Mouse (Mus musculus) midbrain, embryonic 11.5 days (tissue): ENCODE data around the gene Trappc3. TPM values are rescaled to one million over a fixed set of nuclear protein-coding genes. Genes with fewer than 3 reads are reported as not detected.

Source experiments
- ATAC-seq: fragments of 200-750 bp; cut with Nextera tagmentation; 2 replicates; pipeline ENCODE4 v1.8.0; 2017; ENCODE audit warnings: moderate TSS enrichment, moderate library complexity; ENCODE audit not compliant: low FRiP score
- DNase-seq: peaks from one replicate; pipeline ENCODE4 v3.0.0; 2015; ENCODE audit warnings: low spot score; ENCODE audit errors: missing footprints
- H3K27ac ChIP-seq: fragments of 300-500 bp; sonication (generic); 2 replicates; pipeline ENCODE4 v1.5.1; 2014; ENCODE audit warnings: low read depth, low read length
- H3K27me3 ChIP-seq: fragments of 300-500 bp; sonication (generic); 2 replicates; pipeline ENCODE4 v1.6.1; 2014; ENCODE audit warnings: mild to moderate bottlenecking, low read length, moderate library complexity, mixed read lengths; ENCODE audit not compliant: control insufficient read depth, insufficient read depth
- H3K36me3 ChIP-seq: fragments of 300-500 bp; sonication (generic); 2 replicates; pipeline ENCODE4 v1.6.1; 2014; ENCODE audit warnings: mild to moderate bottlenecking, low read length, moderate library complexity, mixed read lengths; ENCODE audit not compliant: control insufficient read depth, insufficient read depth
- H3K4me1 ChIP-seq: fragments of 300-500 bp; sonication (generic); 2 replicates; pipeline ENCODE4 v1.6.1; 2014; ENCODE audit warnings: low read length; ENCODE audit not compliant: control insufficient read depth, insufficient read depth
- H3K4me2 ChIP-seq: fragments of 300-500 bp; sonication (generic); 2 replicates; pipeline ENCODE4 v1.6.1; 2014; ENCODE audit warnings: mild to moderate bottlenecking, moderate library complexity
- H3K4me3 ChIP-seq: fragments of 300-500 bp; sonication (generic); 2 replicates; pipeline ENCODE4 v1.5.1; 2014; ENCODE audit warnings: low read depth, low read length
- H3K9ac ChIP-seq: fragments of 300-500 bp; sonication (generic); 2 replicates; pipeline ENCODE4 v1.6.1; 2014; ENCODE audit warnings: low read length
- H3K9me3 ChIP-seq: fragments of 300-500 bp; sonication (generic); 2 replicates; pipeline ENCODE4 v1.6.1; 2016; ENCODE audit warnings: low read length; ENCODE audit not compliant: control insufficient read depth
- WGBS: fragments of 180-500 bp; shearing (Covaris S2); extraction: QIAGEN DNeasy Blood & Tissue Kit; methylation state at CpG from one replicate; pipeline ENCODE4 v1.1.7; 2014; 5-methylcytosine and 5-hydroxymethylcytosine counted together
- polyA plus RNA-seq: library from polyadenylated mRNA; unstranded; fragments of >200 nt; fragmentation: Nextera tagmentation; extraction: Ambion mirVana; gene quantifications from 2 replicates; pipeline ENCODE4 v1.2.1, GENCODE M21; 2014

The Trappc3 gene
- polyA plus RNA-seq, 1 experiment from 2014 or later = 37.1 TPM

GRCm38 (mm10) chr4:126321854-126322511 is 59.9 kb downstream of the Trappc3 start:
- H3K9me3 ChIP-seq = no peaks in the 10 kb centered on the region
- ATAC-seq = peak; percentile 56
- peaks cover 3% of the 10 kb centered on the region for H3K36me3 ChIP-seq
- peak overlapping the region; percentile 73 for H3K4me3 ChIP-seq
- H3K27ac ChIP-seq = no peak overlapping the region
- H3K9ac ChIP-seq = peak overlapping the region; percentile 4; the same call in 1 of the 2 replicates
- H3K4me1 ChIP-seq = peaks cover 8% of the 10 kb centered on the region
- H3K4me2 ChIP-seq = peak overlapping the region; percentile 94
- 54% methylated on average over 28 of the region's 28 CpGs for WGBS
- peaks cover 6% of the 10 kb centered on the region for H3K27me3 ChIP-seq
- DNase-seq = no peak

GRCm38 (mm10) chr4:126322646-126323045 is 60.5 kb downstream of the Trappc3 start:
- no peak overlapping the region for H3K4me2 ChIP-seq
- DNase-seq (no peak), ATAC-seq (no peak)
- no peak overlapping the region for H3K4me3 ChIP-seq
- H3K27me3 ChIP-seq = peaks cover 6% of the 10 kb centered on the region
- H3K4me1 ChIP-seq = peaks cover 8% of the 10 kb centered on the region
- H3K36me3 ChIP-seq = no peaks in the 10 kb centered on the region; the same call in 1 of the 2 replicates
- H3K9me3 ChIP-seq = no peaks in the 10 kb centered on the region
- H3K27ac ChIP-seq = no peak overlapping the region
- no peak overlapping the region for H3K9ac ChIP-seq
- 96% methylated on average over 13 of the region's 13 CpGs for WGBS

DNA sequence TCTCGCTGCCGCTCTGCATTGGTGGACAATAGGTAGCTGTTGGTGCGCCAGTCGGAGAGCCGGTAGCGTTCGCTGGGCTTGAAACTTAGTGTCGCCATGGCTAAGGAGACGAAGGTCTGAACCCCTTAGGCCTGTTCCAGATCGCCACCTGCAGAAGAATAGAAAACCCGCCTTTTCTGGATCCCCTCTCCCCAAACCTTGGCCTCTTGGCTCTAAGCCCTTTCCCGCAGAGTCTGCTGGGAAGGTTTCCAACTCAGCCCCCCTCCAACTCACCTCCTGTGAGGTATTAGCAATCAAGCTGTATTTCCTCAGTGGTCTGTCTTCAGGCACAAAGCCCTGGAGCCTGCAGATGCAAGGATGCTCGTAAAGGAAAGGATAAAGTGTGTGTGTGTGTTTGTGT is 62.7 kb downstream of the Trappc3 start:
- Histone ChIP-seq H3K4me3 (no peak overlapping the region), H3K9me3 (no peaks in the 10 kb centered on the region), H3K9ac (no peak overlapping the region), H3K4me1 (peaks cover 8% of the 10 kb centered on the region), H3K27me3 (peaks cover 6% of the 10 kb centered on the region), H3K4me2 (no peak overlapping the region), H3K27ac (no peak overlapping the region), H3K36me3 (no peaks in the 10 kb centered on the region; the same call in 1 of the 2 replicates)
- DNase-seq (peak; percentile 89), ATAC-seq (no peak)
- 18% methylated on average over 13 of the region's 13 CpGs for WGBS

GRCm38 (mm10) chr4:126325281-126325861 is 63.2 kb downstream of the Trappc3 start, which contains the start of gene Tekt2:
Tekt2 (minus strand) TSS chr4:126325688.
- no peaks in the 10 kb centered on the region for H3K36me3 ChIP-seq
- peaks cover 6% of the 10 kb centered on the region for H3K4me1 ChIP-seq
- peaks cover 6% of the 10 kb centered on the region for H3K27me3 ChIP-seq
- no peak for ATAC-seq
- WGBS = 10% methylated on average over 23 of the region's 23 CpGs
- no peak within 1 kb of the TSS for H3K9ac ChIP-seq
- H3K4me2 ChIP-seq = no peak within 1 kb of the TSS
- no peaks in the 10 kb centered on the region for H3K9me3 ChIP-seq
- no peak within 1 kb of the TSS for H3K27ac ChIP-seq
- no peak for DNase-seq
- H3K4me3 ChIP-seq = no peak within 1 kb of the TSS

Other genes with a start within 250 kb of the Trappc3 start
- gene Csf3r, start 237.8 kb upstream of the Trappc3 start, polyA plus RNA-seq = 0.26 and 0.59 TPM in 2 replicates
- 140 and 155 TPM in 2 replicates for gene Mrps15, start 215.4 kb upstream of the Trappc3 start, polyA plus RNA-seq
- 22.5 and 25.9 TPM in 2 replicates for gene Oscp1, start 203.8 kb upstream of the Trappc3 start, polyA plus RNA-seq
- 40.8 and 45.7 TPM in 2 replicates for gene Lsm10, start 165.7 kb upstream of the Trappc3 start, polyA plus RNA-seq
- gene Stk40, start 158.4 kb upstream of the Trappc3 start, polyA plus RNA-seq = 20.8 and 25.4 TPM in 2 replicates
- 22.4 and 24.8 TPM in 2 replicates for gene Eva1b, start 114.6 kb upstream of the Trappc3 start, polyA plus RNA-seq
- gene Sh3d21, start 98.8 kb upstream of the Trappc3 start, polyA plus RNA-seq = 1.4 TPM in 2 replicates
- 192 and 219 TPM in 2 replicates for gene Thrap3, start 59.6 kb upstream of the Trappc3 start, polyA plus RNA-seq
- gene Map7d1, start 6.0 kb upstream of the Trappc3 start, polyA plus RNA-seq = 61.8 and 68.7 TPM in 2 replicates
- 9.1 and 9.5 TPM in 2 replicates for gene Col8a2, start 24.5 kb downstream of the Trappc3 start, polyA plus RNA-seq
- 36.4 and 45.0 TPM in 2 replicates for gene Adprhl2, start 59.4 kb downstream of the Trappc3 start, polyA plus RNA-seq
- 1.8 and 2.2 TPM in 2 replicates for gene Tekt2, start 63.4 kb downstream of the Trappc3 start, polyA plus RNA-seq
- 12.2 and 13.3 TPM in 2 replicates for gene Ago3, start 167.2 kb downstream of the Trappc3 start, polyA plus RNA-seq
- 27.8 and 28.4 TPM in 2 replicates for gene Ago1, start 206.3 kb downstream of the Trappc3 start, polyA plus RNA-seq